Comparison of ENCODE assay signal across 10 mouse cellular contexts in the genomic region with DNA sequence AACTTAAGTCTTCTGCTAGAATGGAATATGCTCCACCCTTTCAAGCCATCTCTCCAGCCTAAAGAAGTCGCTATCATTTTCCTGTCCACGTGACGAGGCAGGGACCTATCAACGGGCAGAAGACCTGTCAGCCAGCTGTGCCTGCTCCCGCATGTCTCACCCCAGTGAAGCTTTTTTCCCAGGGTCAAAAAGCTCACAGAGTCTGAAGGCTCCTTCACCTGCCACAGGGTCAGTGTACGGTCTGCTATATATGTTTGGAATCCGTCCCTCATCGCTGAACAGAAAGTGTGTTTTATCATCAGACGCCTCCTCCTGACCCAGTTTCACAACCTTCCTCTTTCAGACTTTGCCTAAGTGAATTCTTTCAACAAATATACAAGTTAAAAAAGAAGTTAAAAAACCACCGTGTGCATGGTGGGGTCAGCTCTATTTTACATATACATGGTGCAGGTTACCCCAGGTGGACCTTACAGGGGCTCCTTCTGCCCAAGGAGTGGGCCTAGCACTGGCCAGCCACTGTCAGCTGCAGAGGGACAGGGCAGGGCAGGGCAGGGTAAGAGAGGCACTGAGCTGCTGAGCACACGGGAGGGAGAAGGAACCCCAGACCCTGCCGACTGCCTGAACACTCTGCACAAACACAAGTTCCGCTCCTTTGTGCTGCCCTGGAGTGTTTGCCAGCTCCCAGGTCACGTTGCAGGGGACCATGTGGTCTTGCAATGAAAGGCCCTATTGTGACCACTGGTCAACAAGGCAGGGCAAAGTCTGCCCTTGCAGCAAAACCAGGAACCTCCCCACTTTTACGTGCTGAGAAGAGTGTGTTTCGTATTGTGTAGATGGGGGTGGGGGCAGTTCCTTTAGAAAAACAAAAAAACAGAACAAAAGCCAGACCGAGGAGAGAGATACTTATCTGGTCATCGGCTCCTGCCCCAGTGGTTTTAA.
DNase-seq lines count a peak whose midpoint lies in the region; ATAC-seq and TF ChIP-seq lines count a peak whose summit lies in the region.
"Had no signal": no experiment of that assay in that cellular context is flagged by ENCODE, and none has a peak within 500 bp of the region (broad histone marks: within the 10 kb centered on the region; RNA-seq: fewer than 3 reads in every experiment).

No protein-coding gene starts in this region.

- peak overlapping the region; percentile 36 for H3K27ac ChIP-seq in heart, adult 2 months
- H3K27ac ChIP-seq: limb, embryonic 13.5 days had no signal

- intact Hi-C loops in heart, adult 2 months (cut with DNase I) = no loop called here
- intact Hi-C loops in left cerebral cortex, postnatal 14 days (cut with DNase I) = no loop called here

- H3K4me1 ChIP-seq in heart, adult 2 months (ENCODE audit: control insufficient read depth, insufficient read depth, low read length) = peaks cover 2% of the 10 kb centered on the region

- peak; percentile 77 for ATAC-seq in megakaryocyte, adult 5-6 weeks (ENCODE audit: poor library complexity, severe bottlenecking)
- ATAC-seq: Patski had no signal

- 0 out of 2 replicates have a peak, but pooled peaks have one; percentile 58 for TF ChIP-seq EP300 in heart, adult 2 months (IDR thresholded peaks at IDR 0.05; ENCODE audit: insufficient read depth, low read depth, low read length)

- H3K79me2 ChIP-seq in heart, adult 2 months (replicated peaks; ENCODE audit: control insufficient read depth, insufficient read depth, low read length) = no peaks in the 10 kb centered on the region

- no peaks in the 10 kb centered on the region for H3K27me3 ChIP-seq in heart, adult 2 months (ENCODE audit: control insufficient read depth, insufficient read depth, low read length)
- H3K27me3 ChIP-seq: limb, embryonic 13.5 days; Patski had no signal

- peak; percentile 86 for DNase-seq in MEL-GATA-1-ER (ENCODE audit: extremely low read depth, low read depth)
- peak; percentile 14 to 25 for DNase-seq in cerebellum, postnatal 36 days
- DNase-seq in heart, adult 2 months = peak in 1 of 2 experiments; percentile 64
- peak; percentile 88 for DNase-seq in kidney, adult 11 months
- peak; percentile 65 to 85 for DNase-seq in left cerebral cortex, postnatal 14 days (ENCODE audit: low spot score in 2 of 2)
- peak; percentile 66 for DNase-seq in right cerebral cortex, postnatal 25 days
- DNase-seq in adrenal gland, adult (ENCODE audit: inconsistent age in 2 of 2, low spot score in 1 of 2) = no peak

- no peak for TF ChIP-seq CTCF in heart, adult 2 months (IDR thresholded peaks at IDR 0.05)

- no peaks in the 10 kb centered on the region for H3K36me3 ChIP-seq in heart, adult 2 months (ENCODE audit: control insufficient read depth, insufficient read depth, low read length)
- H3K36me3 ChIP-seq: limb, embryonic 13.5 days had no signal

- H3K9ac ChIP-seq in heart, adult 2 months (ENCODE audit: low read depth, low read length) = no peak overlapping the region
- H3K9ac ChIP-seq: limb, embryonic 13.5 days had no signal

- no peak overlapping the region for H3K4me3 ChIP-seq in heart, adult 2 months
- H3K4me3 ChIP-seq: limb, embryonic 13.5 days had no signal

- WGBS in heart, adult 2 months = 44% methylated on average over 18 of the region's 18 CpGs

- 0 out of 2 replicates have a peak, but pooled peaks have one; percentile 41 for TF ChIP-seq POLR2A in heart, adult 2 months (IDR thresholded peaks at IDR 0.05; ENCODE audit: insufficient read depth, low read depth, low read length)

Comparison
In these comparisons a context has a peak if more than half of its experiments do, and no peak if none do; other contexts are left out.
1. DNase-seq: peak in MEL-GATA-1-ER (single experiment), cerebellum, postnatal 36 days (2 of 2), kidney, adult 11 months (single experiment), left cerebral cortex, postnatal 14 days (2 of 2) and right cerebral cortex, postnatal 25 days (single experiment); none in adrenal gland, adult (0 of 2).